Mouse (Mus musculus) limb, embryonic 12.5 days (tissue): ENCODE measurements around the gene Bmpr1a. TPM values are rescaled to one million over a fixed set of nuclear protein-coding genes. Genes with fewer than 3 reads are reported as not detected.

Source experiments
- ATAC-seq: fragments of 200-750 bp; cut with Nextera tagmentation; 2 replicates; pipeline ENCODE4 v1.8.0; 2017; ENCODE audit warnings: low read depth, moderate TSS enrichment; ENCODE audit not compliant: insufficient number of reproducible peaks, insufficient read depth, low FRiP score, low TSS enrichment
- H3K27ac ChIP-seq: fragments of 300-500 bp; sonication (generic); 2 replicates; pipeline ENCODE4 v1.5.1; 2016; ENCODE audit warnings: mild to moderate bottlenecking, moderate library complexity
- H3K27me3 ChIP-seq: fragments of 300-500 bp; sonication (generic); 2 replicates; pipeline ENCODE4 v1.6.1; 2016; ENCODE audit warnings: mild to moderate bottlenecking, moderate library complexity
- H3K36me3 ChIP-seq: fragments of 300-500 bp; sonication (generic); 2 replicates; pipeline ENCODE4 v1.6.1; 2016; ENCODE audit warnings: mild to moderate bottlenecking, moderate library complexity
- H3K4me1 ChIP-seq: fragments of 300-500 bp; sonication (generic); replicated peaks from 2 replicates; pipeline ENCODE4 v1.6.1; 2016
- H3K4me2 ChIP-seq: fragments of 300-500 bp; sonication (generic); 2 replicates; pipeline ENCODE4 v1.6.1; 2016; ENCODE audit warnings: mild to moderate bottlenecking, moderate library complexity
- H3K4me3 ChIP-seq: fragments of 300-500 bp; sonication (generic); replicated peaks from 2 replicates; pipeline ENCODE4 v1.5.1; 2016; ENCODE audit warnings: mild to moderate bottlenecking
- H3K9ac ChIP-seq: fragments of 300-500 bp; sonication (generic); replicated peaks from 2 replicates; pipeline ENCODE4 v1.6.1; 2016; ENCODE audit warnings: mild to moderate bottlenecking, moderate library complexity
- H3K9me3 ChIP-seq: fragments of 300-500 bp; sonication (generic); 2 replicates; pipeline ENCODE4 v1.6.1; 2016; ENCODE audit warnings: mild to moderate bottlenecking, moderate library complexity
- WGBS: fragments of 180-500 bp; shearing (Covaris S2); methylation state at CpG from one replicate; pipeline ENCODE4 v1.1.7; 2016; 5-methylcytosine and 5-hydroxymethylcytosine counted together
- polyA plus RNA-seq: library from polyadenylated mRNA; unstranded; fragments of >200 nt; fragmentation: Nextera tagmentation; extraction: Ambion mirVana; gene quantifications from 2 replicates; pipeline ENCODE4 v1.2.1, GENCODE M21; 2016

The Bmpr1a gene
- polyA plus RNA-seq, 1 experiment from 2014 or later, result 67.4 TPM

DNA sequence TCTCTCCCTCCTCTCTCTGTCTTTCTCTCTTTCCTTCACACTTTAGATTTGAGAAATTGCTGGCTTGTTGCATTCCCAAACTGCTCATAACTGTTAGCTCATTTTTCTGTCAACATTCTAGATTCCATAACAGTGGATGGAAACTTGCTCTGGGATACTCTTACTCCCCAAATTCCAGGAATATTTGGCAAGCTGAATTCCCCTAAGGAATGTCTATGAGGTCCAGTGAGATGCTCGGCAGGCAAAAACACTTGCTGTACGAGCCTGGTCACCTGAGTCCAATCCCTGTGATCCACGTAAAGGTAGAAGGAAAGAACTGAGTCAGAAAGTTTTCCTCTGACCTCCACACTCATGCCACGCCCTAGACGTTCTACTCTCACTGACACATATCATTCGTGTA lies 29.4 kb upstream of the Bmpr1a start:
- H3K27ac ChIP-seq, result no peak overlapping the region
- no peaks in the 10 kb centered on the region for H3K4me1 ChIP-seq
- H3K4me3 ChIP-seq, result no peak overlapping the region
- H3K36me3 ChIP-seq, result no peaks in the 10 kb centered on the region
- H3K9me3 ChIP-seq, result peaks cover 4% of the 10 kb centered on the region; the same call in 1 of the 2 replicates
- no peak for ATAC-seq
- H3K4me2 ChIP-seq, result no peak overlapping the region
- 81% methylated on average over 6 of the region's 6 CpGs for WGBS
- peaks cover 4% of the 10 kb centered on the region; the same call in 1 of the 2 replicates for H3K27me3 ChIP-seq
- no peak overlapping the region for H3K9ac ChIP-seq

DNA sequence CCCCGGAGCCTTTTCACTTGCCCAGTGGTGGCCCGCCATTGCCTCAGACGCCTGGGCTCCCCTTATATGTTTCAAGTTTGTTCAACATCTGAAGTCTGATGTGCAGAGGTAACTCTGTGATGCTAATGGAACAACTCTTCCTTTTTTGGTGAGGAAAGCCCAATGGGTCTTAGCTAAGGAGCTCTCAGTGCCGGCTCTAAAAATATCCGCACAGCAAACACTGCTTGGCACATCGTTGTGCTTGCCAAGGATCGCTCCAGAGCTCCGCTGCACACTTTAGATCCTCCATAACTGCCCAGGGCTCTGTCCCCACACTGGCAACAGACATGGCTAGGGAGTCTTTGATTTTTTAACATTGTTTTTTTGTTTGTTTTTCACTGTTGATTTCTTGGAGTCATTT lies 25.7 kb upstream of the Bmpr1a start:
- no peaks in the 10 kb centered on the region for H3K4me1 ChIP-seq
- ATAC-seq, result no peak
- WGBS, result 70% methylated on average over 8 of the region's 8 CpGs

DNA sequence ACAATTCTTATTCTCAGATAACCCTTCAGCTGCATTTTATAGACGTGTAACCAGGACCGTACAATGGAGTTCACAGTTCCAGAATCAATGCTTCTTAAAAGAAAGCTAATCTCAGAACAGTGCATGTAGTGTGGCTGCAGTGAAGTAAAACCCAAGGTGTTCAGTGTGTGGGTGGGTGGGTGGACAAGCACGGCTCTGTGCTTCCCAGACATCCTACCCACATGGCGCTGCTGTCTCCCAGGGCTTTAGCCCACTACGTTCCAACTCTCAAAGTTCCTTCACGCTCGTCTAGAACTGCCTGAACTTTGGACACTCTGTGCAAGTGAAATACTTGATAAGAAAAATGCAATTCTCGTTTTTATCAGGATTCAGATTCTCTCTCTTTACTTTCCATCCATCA lies 19.6 kb upstream of the Bmpr1a start, which contains the start of gene 9230112D13Rik:
9230112D13Rik (minus strand) TSS at position 101 of the 400 bp plus-strand sequence.
- no peak within 1 kb of the TSS for H3K4me3 ChIP-seq
- 84% methylated on average over 8 of the region's 8 CpGs for WGBS

More for the DNA sequence above, 25.7 kb upstream of the Bmpr1a start:
- Histone ChIP-seq H3K9ac (no peak overlapping the region), H3K4me3 (no peak overlapping the region), H3K36me3 (no peaks in the 10 kb centered on the region), H3K4me2 (no peak overlapping the region), H3K27me3 (peaks cover 4% of the 10 kb centered on the region; the same call in 1 of the 2 replicates), H3K27ac (no peak overlapping the region), H3K9me3 (peaks cover 4% of the 10 kb centered on the region; the same call in 1 of the 2 replicates)

DNA sequence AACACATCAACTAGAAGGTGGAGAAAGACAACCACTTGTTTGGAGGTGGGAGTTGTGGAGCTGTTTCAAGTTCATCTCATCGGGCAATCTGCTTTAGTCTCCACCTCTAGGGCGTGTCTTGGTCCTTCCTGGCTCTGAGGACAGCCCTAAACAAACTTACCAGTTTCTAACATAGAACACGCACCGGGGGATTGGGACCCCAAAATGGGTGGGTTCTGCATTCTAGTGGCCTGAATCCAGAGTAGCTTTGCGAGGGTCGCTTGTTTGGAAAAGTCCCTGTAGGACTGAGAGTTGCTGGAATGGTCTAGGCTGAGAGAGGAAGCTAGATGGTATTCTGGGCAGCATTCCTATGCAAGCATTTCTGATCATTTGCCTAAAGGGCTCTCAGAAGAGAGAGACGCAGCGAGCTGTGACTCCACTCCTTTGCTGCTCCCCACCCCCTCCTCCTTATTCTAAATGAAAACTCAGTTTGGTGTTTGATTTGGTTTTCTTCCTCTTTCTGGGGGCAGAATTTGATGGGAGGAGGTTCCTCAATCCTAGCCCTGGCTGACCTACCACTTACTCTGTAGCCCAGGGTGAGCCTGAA lies 14.9 kb upstream of the Bmpr1a start:
- Histone ChIP-seq H3K4me3 (no peak overlapping the region), H3K4me1 (peaks cover 7% of the 10 kb centered on the region), H3K9ac (no peak overlapping the region), H3K4me2 (no peak overlapping the region), H3K9me3 (no peaks in the 10 kb centered on the region), H3K27ac (no peak overlapping the region), H3K27me3 (no peaks in the 10 kb centered on the region), H3K36me3 (no peaks in the 10 kb centered on the region)
- 79% methylated on average over 8 of the region's 8 CpGs for WGBS
- ATAC-seq, result no peak

More for the DNA sequence above, 19.6 kb upstream of the Bmpr1a start, which contains the start of gene 9230112D13Rik:
- H3K9ac ChIP-seq, result no peak within 1 kb of the TSS
- H3K27ac ChIP-seq, result no peak within 1 kb of the TSS
- no peaks in the 10 kb centered on the region for H3K27me3 ChIP-seq
- no peaks in the 10 kb centered on the region for H3K4me1 ChIP-seq
- H3K4me2 ChIP-seq, result no peak within 1 kb of the TSS
- no peaks in the 10 kb centered on the region for H3K36me3 ChIP-seq
- no peaks in the 10 kb centered on the region for H3K9me3 ChIP-seq
- no peak for ATAC-seq

DNA sequence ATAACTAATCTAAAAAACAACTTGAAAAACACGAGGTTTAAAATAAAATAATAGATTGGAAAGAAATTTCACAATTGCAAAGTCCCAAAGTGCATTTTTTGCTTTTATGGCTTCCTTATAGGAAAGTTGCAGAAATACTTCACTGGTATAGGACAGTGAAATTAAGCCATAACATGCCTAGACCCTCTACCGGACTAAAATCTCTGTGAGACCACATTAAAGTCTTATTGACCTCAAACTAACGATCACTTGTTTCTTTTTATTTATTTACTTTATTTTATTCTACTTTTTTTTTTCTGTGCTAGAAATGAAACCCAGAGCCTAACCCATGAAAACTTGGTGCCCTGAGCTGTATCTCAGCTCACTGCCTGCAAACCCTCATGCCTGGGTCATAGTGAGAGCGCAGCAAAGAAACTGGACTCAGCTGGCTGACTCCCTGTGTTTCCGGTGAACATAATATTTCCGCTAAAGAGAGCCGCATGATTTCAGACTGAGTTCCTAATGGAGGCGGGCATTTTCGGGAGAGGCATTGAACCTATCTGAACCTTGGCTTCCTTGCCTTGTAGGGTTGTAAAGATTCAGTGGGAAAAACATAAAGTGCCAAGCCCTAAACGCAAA lies 13.9 kb upstream of the Bmpr1a start:
- Histone ChIP-seq H3K9ac (no peak overlapping the region), H3K4me2 (no peak overlapping the region), H3K27ac (no peak overlapping the region), H3K27me3 (no peaks in the 10 kb centered on the region), H3K36me3 (no peaks in the 10 kb centered on the region), H3K9me3 (no peaks in the 10 kb centered on the region), H3K4me3 (no peak overlapping the region), H3K4me1 (peaks cover 7% of the 10 kb centered on the region)
- 80% methylated on average over 10 of the region's 10 CpGs for WGBS
- ATAC-seq, result no peak

DNA sequence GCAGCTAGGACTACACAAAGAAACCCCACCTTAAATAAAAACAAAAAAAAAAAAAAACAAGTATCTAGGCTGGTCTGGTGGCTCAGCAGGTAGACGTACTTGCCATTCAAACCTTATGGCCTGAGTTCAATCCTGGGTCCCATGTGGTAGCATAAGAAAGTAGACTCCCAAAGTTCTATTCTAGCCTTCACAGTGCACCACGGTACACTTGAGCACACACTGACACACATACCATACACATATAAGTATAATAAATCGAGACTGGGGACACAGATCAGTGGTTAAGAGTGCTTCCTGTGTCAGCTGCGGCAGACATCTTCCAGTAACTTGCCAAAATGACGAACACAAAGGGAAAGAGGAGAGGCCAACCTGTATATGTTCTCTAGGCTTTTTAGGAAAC lies 12.7 kb upstream of the Bmpr1a start:
- 83% methylated on average over 5 of the region's 5 CpGs for WGBS
- H3K9me3 ChIP-seq, result no peaks in the 10 kb centered on the region
- H3K4me1 ChIP-seq, result peaks cover 7% of the 10 kb centered on the region
- no peak overlapping the region for H3K9ac ChIP-seq
- H3K27ac ChIP-seq, result no peak overlapping the region
- H3K4me2 ChIP-seq, result no peak overlapping the region
- H3K4me3 ChIP-seq, result no peak overlapping the region
- no peaks in the 10 kb centered on the region for H3K36me3 ChIP-seq
- no peaks in the 10 kb centered on the region for H3K27me3 ChIP-seq
- ATAC-seq, result no peak

DNA sequence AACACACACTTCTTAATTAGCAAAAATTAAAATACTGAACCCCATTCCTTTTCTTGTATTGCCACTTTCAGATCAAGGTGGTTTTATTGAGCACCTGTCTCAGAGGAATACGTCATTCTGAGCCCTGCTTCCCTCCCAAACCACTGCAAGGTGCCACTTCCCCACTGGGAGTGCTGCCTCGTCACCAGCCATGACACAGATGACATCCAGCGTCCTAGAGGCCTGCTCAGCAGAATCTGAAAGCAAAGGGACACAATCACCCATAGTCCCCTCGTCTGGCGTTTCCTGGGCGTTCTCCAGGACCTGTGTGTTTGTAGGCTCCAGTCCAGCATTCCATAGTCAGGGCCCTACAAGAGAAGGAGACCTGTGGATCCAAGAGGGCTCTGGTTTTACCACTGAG lies 11.0 kb upstream of the Bmpr1a start:
- ATAC-seq, result no peak
- Histone ChIP-seq H3K4me3 (no peak overlapping the region), H3K36me3 (no peaks in the 10 kb centered on the region), H3K27me3 (no peaks in the 10 kb centered on the region), H3K4me1 (peaks cover 7% of the 10 kb centered on the region), H3K9me3 (no peaks in the 10 kb centered on the region), H3K27ac (no peak overlapping the region), H3K4me2 (no peak overlapping the region), H3K9ac (no peak overlapping the region)
- WGBS, result 39% methylated on average over 6 of the region's 6 CpGs

DNA sequence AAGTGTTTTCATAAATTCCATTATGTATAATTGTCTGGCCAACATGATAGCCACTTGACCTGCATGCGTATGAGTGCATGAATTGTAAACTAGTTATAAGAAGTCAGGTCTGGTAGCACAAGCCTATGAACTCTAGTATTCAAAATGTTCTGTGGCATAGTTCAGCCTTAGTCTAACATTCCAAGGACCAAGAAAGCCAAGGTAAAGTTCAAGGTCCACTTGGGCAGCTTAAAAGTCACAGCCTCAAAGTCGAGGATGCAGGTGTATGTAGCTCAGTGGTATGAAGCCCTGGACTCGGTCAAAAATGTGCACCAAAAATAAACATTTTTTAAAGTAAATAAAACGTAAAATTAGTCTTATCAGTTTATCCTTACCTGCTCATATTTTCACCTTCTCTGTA lies 9.5 kb upstream of the Bmpr1a start:
- Histone ChIP-seq H3K27me3 (no peaks in the 10 kb centered on the region), H3K27ac (no peak overlapping the region), H3K36me3 (no peaks in the 10 kb centered on the region), H3K4me2 (no peak overlapping the region), H3K9me3 (no peaks in the 10 kb centered on the region), H3K9ac (no peak overlapping the region), H3K4me3 (no peak overlapping the region), H3K4me1 (peaks cover 22% of the 10 kb centered on the region)
- no peak for ATAC-seq
- 81% methylated on average over 4 of the region's 4 CpGs for WGBS

DNA sequence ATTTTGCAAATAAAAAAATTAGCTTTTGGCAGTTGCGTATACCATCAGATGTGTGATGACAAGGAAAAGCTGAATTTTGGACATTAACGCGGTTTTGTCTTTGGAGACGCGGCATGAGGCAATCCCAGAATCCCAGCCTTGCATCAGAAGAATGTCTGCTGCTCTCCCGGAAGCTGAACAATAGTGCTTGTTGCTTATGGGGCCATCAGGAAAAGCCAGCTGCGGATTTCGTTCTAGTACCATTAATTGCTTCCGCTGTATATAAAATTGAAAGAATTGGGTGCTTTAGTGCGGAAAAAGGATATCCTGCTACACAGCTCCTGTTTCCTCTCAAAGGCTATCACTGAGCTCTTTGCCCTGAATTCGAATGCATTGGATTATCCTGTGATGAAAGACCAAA lies 8.8 kb upstream of the Bmpr1a start:
- no peaks in the 10 kb centered on the region for H3K27me3 ChIP-seq
- no peak overlapping the region for H3K4me3 ChIP-seq
- WGBS, result 76% methylated on average over 11 of the region's 11 CpGs
- H3K9me3 ChIP-seq, result no peaks in the 10 kb centered on the region
- no peak for ATAC-seq
- peaks cover 23% of the 10 kb centered on the region for H3K4me1 ChIP-seq
- H3K36me3 ChIP-seq, result no peaks in the 10 kb centered on the region
- no peak overlapping the region for H3K27ac ChIP-seq
- no peak overlapping the region for H3K4me2 ChIP-seq
- H3K9ac ChIP-seq, result no peak overlapping the region

DNA sequence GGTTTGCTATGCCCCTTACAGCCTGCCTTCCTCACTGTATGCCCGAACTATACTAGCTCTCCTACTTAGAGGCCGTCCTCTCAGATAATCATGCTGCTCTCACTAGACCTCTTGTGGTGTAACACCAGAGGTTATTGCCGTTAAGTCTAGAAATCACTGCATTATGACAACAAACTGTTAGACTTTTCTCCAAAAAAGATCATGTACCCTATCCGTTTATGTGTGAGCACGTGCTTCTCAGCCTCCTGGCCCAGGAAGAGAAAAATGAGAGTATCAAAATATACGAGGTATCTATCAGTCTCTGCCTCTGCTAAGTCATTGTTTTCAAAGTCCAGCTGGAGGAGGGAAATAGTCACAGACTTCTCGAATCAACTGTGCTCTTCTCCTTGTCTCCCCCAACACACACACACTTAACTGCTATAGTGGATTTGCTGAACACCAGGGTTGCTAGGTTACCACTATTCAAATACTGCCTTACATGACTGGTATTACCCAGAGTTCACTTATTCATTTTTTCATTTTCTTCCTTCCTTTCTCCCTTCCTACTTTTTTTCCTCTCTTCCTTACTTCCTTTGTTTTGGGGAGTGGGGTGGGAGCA lies 5.8 kb upstream of the Bmpr1a start:
- WGBS, result 54% methylated on average over 7 of the region's 7 CpGs
- H3K4me1 ChIP-seq, result peaks cover 16% of the 10 kb centered on the region
- no peak overlapping the region for H3K4me2 ChIP-seq
- H3K27me3 ChIP-seq, result no peaks in the 10 kb centered on the region
- ATAC-seq, result no peak
- no peak overlapping the region for H3K4me3 ChIP-seq
- peak overlapping the region; percentile 45; the same call in 1 of the 2 replicates for H3K27ac ChIP-seq
- no peaks in the 10 kb centered on the region for H3K9me3 ChIP-seq
- H3K9ac ChIP-seq, result no peak overlapping the region
- H3K36me3 ChIP-seq, result no peaks in the 10 kb centered on the region

DNA sequence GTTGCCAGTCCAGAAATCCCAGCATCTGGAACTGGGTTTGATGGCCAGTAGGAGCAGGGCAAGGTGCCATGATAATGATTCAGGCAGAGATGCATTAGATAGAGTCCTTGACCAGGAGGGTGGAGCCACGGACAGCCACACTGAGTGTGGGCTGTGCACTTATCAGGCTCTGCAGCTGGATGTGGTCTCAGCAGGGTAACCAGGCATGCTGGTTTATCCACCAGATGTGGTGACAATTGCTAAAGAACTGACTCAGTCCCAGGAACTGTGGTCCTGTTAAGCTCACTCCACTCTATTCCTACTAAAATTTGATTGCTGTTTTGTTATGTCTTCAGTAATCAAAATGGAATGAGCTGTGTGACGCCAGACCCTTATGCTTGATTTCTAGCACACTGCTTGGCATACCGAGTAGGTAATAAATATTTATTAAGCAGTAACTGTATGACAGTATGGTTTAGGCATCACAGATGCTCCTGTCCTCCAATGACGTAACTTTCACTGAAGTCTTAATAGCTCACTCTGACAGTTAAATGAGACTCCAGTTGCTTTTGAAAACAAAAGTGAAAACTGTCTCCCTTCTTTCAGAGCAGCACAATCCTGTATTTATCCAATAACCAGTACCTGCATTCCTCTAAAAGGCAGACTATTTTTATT lies 5.2 kb upstream of the Bmpr1a start:
- WGBS, result 21% methylated on average over 4 of the region's 4 CpGs
- Histone ChIP-seq H3K27me3 (no peaks in the 10 kb centered on the region), H3K36me3 (no peaks in the 10 kb centered on the region), H3K4me3 (no peak overlapping the region), H3K9ac (no peak overlapping the region), H3K4me2 (no peak overlapping the region), H3K27ac (peak overlapping the region; percentile 45; the same call in 1 of the 2 replicates), H3K9me3 (no peaks in the 10 kb centered on the region), H3K4me1 (peaks cover 16% of the 10 kb centered on the region)
- peak; percentile 63 for ATAC-seq
